ENCODE assay signal across 15 mouse cellular contexts in the genomic region with DNA sequence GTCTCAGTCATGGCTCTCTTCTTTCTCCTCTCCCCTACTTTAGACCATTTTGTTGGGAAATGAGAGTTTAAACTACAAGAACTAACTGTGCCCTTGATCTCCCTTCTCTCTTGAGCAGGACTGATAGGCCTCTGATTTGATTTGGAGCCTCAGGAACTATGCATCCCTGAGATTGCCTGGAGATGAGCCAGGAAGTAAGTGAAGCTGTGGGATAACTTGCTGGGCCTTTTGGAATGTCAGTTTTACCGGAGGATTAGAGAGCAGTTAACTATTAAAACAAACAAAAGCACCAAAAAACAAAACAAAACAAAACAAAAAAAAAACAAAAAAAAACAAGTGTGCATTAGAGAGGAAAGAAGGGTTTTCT. TPM values are rescaled to one million over a fixed set of nuclear protein-coding genes. Genes with fewer than 3 reads are reported as not detected.
DNase-seq lines count a peak whose midpoint lies in the region; ATAC-seq and TF ChIP-seq lines count a peak whose summit lies in the region.
"Had no signal": no experiment of that assay in that cellular context is flagged by ENCODE, and none has a peak within 500 bp of the region (broad histone marks: within the 10 kb centered on the region; RNA-seq: fewer than 3 reads in every experiment).

No protein-coding gene starts in this region.

- H3K9ac ChIP-seq in heart, embryonic 12.5 days = no peak overlapping the region
- H3K9ac ChIP-seq in kidney, embryonic 14.5 days (ENCODE audit: low read depth, low read length) = no peak overlapping the region
- no peak overlapping the region for H3K9ac ChIP-seq in lung, embryonic 16.5 days (ENCODE audit: low read length)
- H3K9ac ChIP-seq in midbrain, postnatal 0 days (replicated peaks; ENCODE audit: low read length, poor library complexity, severe bottlenecking) = no peak overlapping the region
- H3K9ac ChIP-seq: embryonic facial prominence, embryonic 12.5 days; neural tube, embryonic 12.5 days had no signal

- WGBS in heart, embryonic 12.5 days = 25% methylated on average over 1 of the region's 1 CpGs
- WGBS in kidney, embryonic 14.5 days = 11% methylated on average over 1 of the region's 1 CpGs
- WGBS in lung, embryonic 16.5 days = 17% methylated on average over 1 of the region's 1 CpGs
- 63% methylated on average over 1 of the region's 1 CpGs for WGBS in midbrain, postnatal 0 days

- peaks cover 38% of the 10 kb centered on the region for H3K4me1 ChIP-seq in heart, embryonic 12.5 days (replicated peaks)
- H3K4me1 ChIP-seq in kidney, embryonic 14.5 days (ENCODE audit: control insufficient read depth, insufficient read depth, low read length) = peaks cover 14% of the 10 kb centered on the region; the same call in 1 of the 2 replicates
- H3K4me1 ChIP-seq in lung, embryonic 16.5 days (replicated peaks; ENCODE audit: control insufficient read depth, insufficient read depth, low read length) = peaks cover 34% of the 10 kb centered on the region
- H3K4me1 ChIP-seq in midbrain, postnatal 0 days (ENCODE audit: insufficient read depth, low read length) = no peaks in the 10 kb centered on the region

- no peak for ATAC-seq in heart, embryonic 12.5 days (ENCODE audit: insufficient number of reproducible peaks, low FRiP score)
- ATAC-seq in kidney, embryonic 14.5 days (ENCODE audit: low FRiP score, low TSS enrichment) = no peak
- no peak for ATAC-seq in lung, embryonic 16.5 days (ENCODE audit: low read depth)
- no peak for ATAC-seq in megakaryocyte-erythroid progenitor cell, adult 5-6 weeks (replicated peaks; ENCODE audit: low FRiP score, low TSS enrichment, poor library complexity, severe bottlenecking)
- no peak for ATAC-seq in midbrain, postnatal 0 days (ENCODE audit: low FRiP score)
- ATAC-seq: hindbrain, postnatal 0 days had no signal

- H3K36me3 ChIP-seq in heart, embryonic 12.5 days = no peaks in the 10 kb centered on the region
- no peaks in the 10 kb centered on the region for H3K36me3 ChIP-seq in kidney, embryonic 14.5 days (ENCODE audit: control insufficient read depth, insufficient read depth, low read length)
- H3K36me3 ChIP-seq in lung, embryonic 16.5 days (ENCODE audit: control insufficient read depth, insufficient read depth, low read length) = no peaks in the 10 kb centered on the region
- no peaks in the 10 kb centered on the region for H3K36me3 ChIP-seq in midbrain, postnatal 0 days (ENCODE audit: insufficient read depth, low read length)
- H3K36me3 ChIP-seq: embryonic facial prominence, embryonic 12.5 days; midbrain, embryonic 10.5 days; neural tube, embryonic 12.5 days had no signal

- no peaks in the 10 kb centered on the region for H3K9me3 ChIP-seq in heart, embryonic 12.5 days (replicated peaks)
- H3K9me3 ChIP-seq in kidney, embryonic 14.5 days (ENCODE audit: control insufficient read depth, low read length) = no peaks in the 10 kb centered on the region
- no peaks in the 10 kb centered on the region for H3K9me3 ChIP-seq in lung, embryonic 16.5 days (ENCODE audit: control insufficient read depth, low read length)
- H3K9me3 ChIP-seq in midbrain, postnatal 0 days (ENCODE audit: low read length) = no peaks in the 10 kb centered on the region
- H3K9me3 ChIP-seq: embryonic facial prominence, embryonic 12.5 days; midbrain, embryonic 10.5 days; neural tube, embryonic 12.5 days had no signal

- no peak overlapping the region for H3K4me2 ChIP-seq in heart, embryonic 12.5 days
- no peak overlapping the region for H3K4me2 ChIP-seq in kidney, embryonic 14.5 days (replicated peaks; ENCODE audit: low read depth, low read length)
- no peak overlapping the region for H3K4me2 ChIP-seq in lung, embryonic 16.5 days (ENCODE audit: low read depth, low read length)
- H3K4me2 ChIP-seq in midbrain, postnatal 0 days (ENCODE audit: low read depth, low read length, poor library complexity, severe bottlenecking) = no peak overlapping the region
- H3K4me2 ChIP-seq: embryonic facial prominence, embryonic 12.5 days; neural tube, embryonic 12.5 days had no signal

- no peak overlapping the region for H3K4me3 ChIP-seq in heart, embryonic 12.5 days
- no peak overlapping the region for H3K4me3 ChIP-seq in kidney, embryonic 14.5 days (ENCODE audit: low read length)
- H3K4me3 ChIP-seq in lung, embryonic 16.5 days (ENCODE audit: low read length) = no peak overlapping the region
- H3K4me3 ChIP-seq in midbrain, postnatal 0 days (ENCODE audit: low read depth, low read length) = no peak overlapping the region
- H3K4me3 ChIP-seq: embryonic facial prominence, embryonic 12.5 days; midbrain, embryonic 10.5 days; neural tube, embryonic 12.5 days had no signal

- no peaks in the 10 kb centered on the region; the same call in 1 of the 2 replicates for H3K27me3 ChIP-seq in heart, embryonic 12.5 days (replicated peaks)
- no peaks in the 10 kb centered on the region for H3K27me3 ChIP-seq in kidney, embryonic 14.5 days (ENCODE audit: control insufficient read depth, insufficient read depth, low read length)
- no peaks in the 10 kb centered on the region for H3K27me3 ChIP-seq in lung, embryonic 16.5 days (ENCODE audit: control insufficient read depth, insufficient read depth, low read depth, low read length)
- H3K27me3 ChIP-seq in midbrain, postnatal 0 days (ENCODE audit: insufficient read depth, low read length) = no peaks in the 10 kb centered on the region
- H3K27me3 ChIP-seq: embryonic facial prominence, embryonic 12.5 days; neural tube, embryonic 12.5 days had no signal

- no peak for TF ChIP-seq CTCF in midbrain, postnatal 0 days (IDR thresholded peaks at IDR 0.05)

- H3K27ac ChIP-seq in heart, embryonic 12.5 days (ENCODE audit: poor library complexity, severe bottlenecking) = peak overlapping the region; percentile 73
- H3K27ac ChIP-seq in kidney, embryonic 14.5 days (ENCODE audit: low read depth, low read length) = peak overlapping the region; percentile 15; the same call in 1 of the 2 replicates
- peak overlapping the region; percentile 16 for H3K27ac ChIP-seq in lung, embryonic 16.5 days (ENCODE audit: low read length)
- no peak overlapping the region for H3K27ac ChIP-seq in midbrain, postnatal 0 days (ENCODE audit: low read depth, low read length)
- H3K27ac ChIP-seq: embryonic facial prominence, embryonic 12.5 days; hindbrain, postnatal 0 days; midbrain, embryonic 10.5 days; neural tube, embryonic 12.5 days had no signal

- no peak for DNase-seq in heart, adult 9 months (ENCODE audit: low spot score in 2 of 2)
- DNase-seq in kidney, adult 18-20 months = no peak
- DNase-seq in lung, postnatal 25 days (ENCODE audit: low spot score) = no peak
- no peak for DNase-seq in midbrain, postnatal 0 days (ENCODE audit: low spot score)
- DNase-seq: cerebellum, adult 2 months; thymus, adult 18-20 months had no signal

RNA-seq across cellular contexts. Expression of a gene that starts 54.5 kb away (rescaled TPM):
- polyA plus RNA-seq in heart, embryonic 12.5 days (2016; fragmentation: Nextera tagmentation; extraction: Ambion mirVana) = 13.4 and 13.6 TPM in 2 replicates
- 10.5 and 11.3 TPM in 2 replicates for polyA plus RNA-seq in kidney, embryonic 14.5 days (2014; fragmentation: Nextera tagmentation; extraction: Ambion mirVana)
- 8.0 and 8.8 TPM in 2 replicates for polyA plus RNA-seq in lung, embryonic 16.5 days (2015; fragmentation: Nextera tagmentation; extraction: Ambion mirVana)
- not detected in 2 replicates for total RNA-seq in megakaryocyte-erythroid progenitor cell, adult 5-6 weeks (2014; fragmentation: Nextera tagmentation)
- total RNA-seq in megakaryocyte-erythroid progenitor cell, adult 5-6 weeks (2017) = not detected in 2 replicates
- total RNA-seq in midbrain, postnatal 0 days (2014; rRNA removed) = 7.0 and 7.1 TPM in 2 replicates
- 7.2 and 7.4 TPM in 2 replicates for polyA plus RNA-seq in midbrain, postnatal 0 days (2015; fragmentation: Nextera tagmentation; extraction: Ambion mirVana)
- total RNA-seq: monocyte, adult 5-6 weeks had no signal
